9 mouse cellular contexts compared by ENCODE assay signal in genomic region chr1:191420930-191421404, GRCm38 (mm10). TPM values are rescaled to one million over a fixed set of nuclear protein-coding genes. Genes with fewer than 3 reads are reported as not detected.
DNase-seq lines count a peak whose midpoint lies in the region; ATAC-seq lines count a peak whose summit lies in the region.
"Had no signal": no experiment of that assay in that cellular context is flagged by ENCODE, and none has a peak within 500 bp of the region (broad histone marks: within the 10 kb centered on the region; RNA-seq: fewer than 3 reads in every experiment).

No protein-coding gene starts in this region.

- no peaks in the 10 kb centered on the region for H3K27me3 ChIP-seq in heart, embryonic 10.5 days (ENCODE audit: insufficient read depth, poor library complexity, severe bottlenecking)
- no peaks in the 10 kb centered on the region for H3K27me3 ChIP-seq in limb, embryonic 10.5 days (ENCODE audit: low read depth, poor library complexity, severe bottlenecking)
- H3K27me3 ChIP-seq in midbrain, embryonic 13.5 days: no peaks in the 10 kb centered on the region

- H3K4me3 ChIP-seq in heart, embryonic 10.5 days: peak overlapping the region; percentile 18; the same call in 1 of the 2 replicates
- H3K4me3 ChIP-seq in limb, embryonic 10.5 days: no peak overlapping the region; the same call in 1 of the 2 replicates
- no peak overlapping the region for H3K4me3 ChIP-seq in midbrain, embryonic 13.5 days (replicated peaks)

- WGBS in heart, embryonic 10.5 days: 14% methylated on average over 6 of the region's 6 CpGs
- 34% methylated on average over 6 of the region's 6 CpGs for WGBS in limb, embryonic 10.5 days
- 61% methylated on average over 6 of the region's 6 CpGs for WGBS in midbrain, embryonic 13.5 days

- no peaks in the 10 kb centered on the region for H3K36me3 ChIP-seq in heart, embryonic 10.5 days
- H3K36me3 ChIP-seq in limb, embryonic 10.5 days: no peaks in the 10 kb centered on the region
- no peaks in the 10 kb centered on the region for H3K36me3 ChIP-seq in midbrain, embryonic 13.5 days
- H3K36me3 ChIP-seq: G1E had no signal

- ATAC-seq in midbrain, embryonic 13.5 days: no peak

- peak overlapping the region; percentile 89 for H3K27ac ChIP-seq in heart, embryonic 10.5 days
- peak overlapping the region; percentile 81 for H3K27ac ChIP-seq in limb, embryonic 10.5 days
- no peak overlapping the region for H3K27ac ChIP-seq in midbrain, embryonic 13.5 days

- H3K9ac ChIP-seq in midbrain, embryonic 13.5 days (replicated peaks): no peak overlapping the region

- no peak overlapping the region for H3K4me2 ChIP-seq in midbrain, embryonic 13.5 days (replicated peaks)

- DNase-seq in ovary, postnatal 36 days (ENCODE audit: low spot score): peak; percentile 25
- no peak for DNase-seq in ovary, postnatal 14 days (ENCODE audit: low spot score)
- DNase-seq in heart, embryonic 10.5 days (ENCODE audit: low spot score): no peak
- peak; percentile 36 for DNase-seq in limb, embryonic 10.5 days (ENCODE audit: low spot score)
- DNase-seq in naive thymus-derived CD4-positive, alpha-beta T cell, adult 2 months (ENCODE audit: low read depth): peak; percentile 74
- no peak for DNase-seq in urinary bladder, postnatal 14 days (ENCODE audit: low spot score)
- DNase-seq in ovary, adult 18-20 months (ENCODE audit: low spot score): no peak

- peaks cover 77% of the 10 kb centered on the region for H3K4me1 ChIP-seq in heart, embryonic 10.5 days
- peaks cover 67% of the 10 kb centered on the region for H3K4me1 ChIP-seq in limb, embryonic 10.5 days
- no peaks in the 10 kb centered on the region for H3K4me1 ChIP-seq in midbrain, embryonic 13.5 days (replicated peaks)

- no peaks in the 10 kb centered on the region for H3K9me3 ChIP-seq in heart, embryonic 10.5 days
- no peaks in the 10 kb centered on the region for H3K9me3 ChIP-seq in limb, embryonic 10.5 days (replicated peaks)
- H3K9me3 ChIP-seq in midbrain, embryonic 13.5 days: no peaks in the 10 kb centered on the region
- H3K9me3 ChIP-seq: G1E had no signal

RNA-seq across cellular contexts. Expression of gene Ppp2r5a, which starts 17.9 kb away (rescaled TPM):
- polyA plus RNA-seq in heart, embryonic 10.5 days (2016; fragmentation: Nextera tagmentation; extraction: Ambion mirVana): 21.8 and 27.6 TPM in 2 replicates
- polyA plus RNA-seq in limb, embryonic 10.5 days (2016; fragmentation: Nextera tagmentation; extraction: Ambion mirVana): 11.3 and 14.4 TPM in 2 replicates
- 6.3 and 7.3 TPM in 2 replicates for polyA plus RNA-seq in midbrain, embryonic 13.5 days (2015; fragmentation: Nextera tagmentation; extraction: Ambion mirVana)

Comparison
In these comparisons a context has a peak if more than half of its experiments do, and no peak if none do; other contexts are left out.
1. DNase-seq: peak in ovary, postnatal 36 days (single experiment), limb, embryonic 10.5 days (single experiment) and naive thymus-derived CD4-positive, alpha-beta T cell, adult 2 months (single experiment); none in ovary, postnatal 14 days (single experiment), heart, embryonic 10.5 days (single experiment), urinary bladder, postnatal 14 days (single experiment) and ovary, adult 18-20 months (single experiment).